Mouse (Mus musculus) testis, adult 2 months (tissue): Measurements from ENCODE around the gene Crebl2.

Experiments
- CTCF ChIP-seq: fragments of 200-500 bp; IDR thresholded peaks from 2 replicates; pipeline ENCODE4 v1.5.1; 2012; ENCODE audit warnings: low read depth, mild to moderate bottlenecking, inconsistent platforms, low read length, moderate library complexity; ENCODE audit not compliant: control insufficient read depth, insufficient read depth, insufficient replicate concordance
- POLR2A ChIP-seq: fragments of 200-500 bp; IDR thresholded peaks from 2 replicates; pipeline ENCODE4 v1.6.1; 2012; ENCODE audit warnings: low read depth, mild to moderate bottlenecking, inconsistent platforms, low read length, moderate library complexity; ENCODE audit not compliant: control insufficient read depth

- no peak for TF ChIP-seq CTCF
- no peak for TF ChIP-seq POLR2A
Measured at GRCm38 (mm10) chr6:134807794-134808193, 22.2 kb upstream of the Crebl2 start.
